12 mouse cellular contexts compared by ENCODE assay signal in the genomic region with DNA sequence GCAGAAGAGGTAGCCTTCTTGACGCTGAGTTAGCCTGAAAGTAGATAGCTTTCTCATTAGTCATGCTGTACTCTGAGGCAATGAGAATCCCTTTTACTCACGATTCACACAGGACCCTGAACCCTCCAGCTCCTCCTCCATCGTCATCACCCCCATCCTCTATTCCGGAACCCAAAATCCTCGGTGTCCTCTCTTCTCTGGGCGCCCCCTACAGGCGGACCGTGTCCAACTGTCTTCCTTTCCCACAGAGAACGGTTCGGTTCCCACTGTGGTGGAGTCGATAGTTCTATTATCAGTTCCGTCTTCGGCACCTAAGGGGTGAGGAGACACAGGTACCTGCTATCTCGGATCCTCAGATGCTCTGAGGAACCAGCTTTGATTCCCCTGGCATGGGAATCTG.
DNase-seq lines count a peak whose midpoint lies in the region; ATAC-seq and TF ChIP-seq lines count a peak whose summit lies in the region.
"Had no signal": no experiment of that assay in that cellular context is flagged by ENCODE, and none has a peak within 500 bp of the region (broad histone marks: within the 10 kb centered on the region; RNA-seq: fewer than 3 reads in every experiment).

No protein-coding gene starts in this region.

- no peak for TF ChIP-seq EP300 in MEL (IDR thresholded peaks at IDR 0.05; ENCODE audit: low read depth in 1 of 2, low read length in 2 of 2)

- DNase-seq in liver, result peak; percentile 33
- no peak for DNase-seq in liver, embryonic 11.5 days (ENCODE audit: low spot score)
- DNase-seq in MEL (ENCODE audit: low read depth, low spot score), result peak; percentile 17
- peak; percentile 16 to 58 for DNase-seq in thymus, postnatal 10 days (ENCODE audit: low spot score in 2 of 2)
- no peak for DNase-seq in right cerebral cortex, postnatal 10 days (ENCODE audit: low spot score in 2 of 2)
- no peak for DNase-seq in urinary bladder, postnatal 10 days (ENCODE audit: low spot score)
- DNase-seq in midbrain, postnatal 0 days (ENCODE audit: low spot score), result no peak
- DNase-seq: gastrocnemius, postnatal 36 days had no signal

- H3K27ac ChIP-seq in liver, embryonic 11.5 days (ENCODE audit: low read depth, low read length), result no peak overlapping the region
- no peak overlapping the region for H3K27ac ChIP-seq in MEL (ENCODE audit: control insufficient read depth, low read depth, low read length)
- H3K27ac ChIP-seq in liver, embryonic 12.5 days, result no peak overlapping the region
- H3K27ac ChIP-seq in midbrain, postnatal 0 days (ENCODE audit: low read depth, low read length), result no peak overlapping the region
- H3K27ac ChIP-seq: embryonic facial prominence, embryonic 13.5 days; limb, embryonic 12.5 days had no signal

- WGBS in liver, embryonic 11.5 days, result 54% methylated on average over 14 of the region's 14 CpGs
- 47% methylated on average over 14 of the region's 14 CpGs for WGBS in liver, embryonic 12.5 days (ENCODE audit: insufficient replicate concordance)
- WGBS in midbrain, postnatal 0 days, result 66% methylated on average over 14 of the region's 14 CpGs

- no peaks in the 10 kb centered on the region for H3K4me1 ChIP-seq in liver, embryonic 11.5 days (replicated peaks; ENCODE audit: control insufficient read depth, insufficient read depth, low read length)
- no peaks in the 10 kb centered on the region for H3K4me1 ChIP-seq in MEL (ENCODE audit: control insufficient read depth in 1 of 2, insufficient read depth in 2 of 2, low read length in 2 of 2)
- H3K4me1 ChIP-seq in liver, embryonic 12.5 days, result no peaks in the 10 kb centered on the region
- H3K4me1 ChIP-seq in midbrain, postnatal 0 days (ENCODE audit: insufficient read depth, low read length), result no peaks in the 10 kb centered on the region
- H3K4me1 ChIP-seq: embryonic facial prominence, embryonic 13.5 days; limb, embryonic 12.5 days had no signal

- H3K9ac ChIP-seq in liver, embryonic 11.5 days (ENCODE audit: low read depth, low read length), result no peak overlapping the region
- H3K9ac ChIP-seq in MEL (ENCODE audit: control insufficient read depth, low read depth, low read length, poor library complexity, severe bottlenecking), result no peak overlapping the region
- H3K9ac ChIP-seq in liver, embryonic 12.5 days, result no peak overlapping the region
- H3K9ac ChIP-seq in midbrain, postnatal 0 days (replicated peaks; ENCODE audit: low read length, poor library complexity, severe bottlenecking), result no peak overlapping the region
- H3K9ac ChIP-seq: embryonic facial prominence, embryonic 13.5 days; limb, embryonic 12.5 days had no signal

- no peak overlapping the region for H3K4me2 ChIP-seq in liver, embryonic 11.5 days
- no peak overlapping the region for H3K4me2 ChIP-seq in liver, embryonic 12.5 days
- no peak overlapping the region for H3K4me2 ChIP-seq in midbrain, postnatal 0 days (ENCODE audit: low read depth, low read length, poor library complexity, severe bottlenecking)
- H3K4me2 ChIP-seq: embryonic facial prominence, embryonic 13.5 days; limb, embryonic 12.5 days had no signal

- H3K36me3 ChIP-seq in liver, embryonic 11.5 days (ENCODE audit: control insufficient read depth, insufficient read depth, low read length), result no peaks in the 10 kb centered on the region
- no peaks in the 10 kb centered on the region for H3K36me3 ChIP-seq in MEL (ENCODE audit: control insufficient read depth in 1 of 2, insufficient read depth in 2 of 2, low read length in 2 of 2)
- H3K36me3 ChIP-seq in liver, embryonic 12.5 days, result no peaks in the 10 kb centered on the region
- H3K36me3 ChIP-seq in midbrain, postnatal 0 days (ENCODE audit: insufficient read depth, low read length), result no peaks in the 10 kb centered on the region
- H3K36me3 ChIP-seq: embryonic facial prominence, embryonic 13.5 days; limb, embryonic 12.5 days had no signal

- no peak for ATAC-seq in liver, embryonic 11.5 days (replicated peaks; ENCODE audit: low FRiP score)
- ATAC-seq in liver, embryonic 12.5 days, result 0 out of 2 replicates have a peak, but pooled peaks have one; percentile 21
- no peak for ATAC-seq in midbrain, postnatal 0 days (ENCODE audit: low FRiP score)

- TF ChIP-seq RAD21 in MEL (IDR thresholded peaks at IDR 0.05; ENCODE audit: low read depth, low read length), result peak; percentile 42

- no peaks in the 10 kb centered on the region for H3K79me2 ChIP-seq in MEL (ENCODE audit: control insufficient read depth, insufficient read depth, low read length, poor library complexity)

- TF ChIP-seq CTCF in MEL (IDR thresholded peaks at IDR 0.05 in 2 of 3, conservative IDR thresholded peaks at IDR 0.05 in 1 of 3; ENCODE audit: control insufficient read depth in 1 of 3, insufficient read depth in 1 of 3, low read depth in 2 of 3, low read length in 3 of 3, poor library complexity in 1 of 3, severe bottlenecking in 1 of 3), result peak; percentile 49 to 77 (median 64)
- no peak for TF ChIP-seq CTCF in midbrain, postnatal 0 days (IDR thresholded peaks at IDR 0.05)

- no peak for TF ChIP-seq POLR2A in MEL (IDR thresholded peaks at IDR 0.05; ENCODE audit: control insufficient read depth in 1 of 2, insufficient read depth in 1 of 2, low read depth in 1 of 2, low read length in 2 of 2, poor library complexity in 1 of 2)

- H3K27me3 ChIP-seq in liver, embryonic 11.5 days (replicated peaks; ENCODE audit: control insufficient read depth, insufficient read depth, low read length), result no peaks in the 10 kb centered on the region
- H3K27me3 ChIP-seq in MEL (ENCODE audit: control insufficient read depth in 1 of 2, insufficient read depth in 2 of 2, low read length in 2 of 2), result peaks cover 1 to 2% of the 10 kb centered on the region in 2 experiments; a peak in 2 of 4 replicates
- H3K27me3 ChIP-seq in liver, embryonic 12.5 days (replicated peaks), result no peaks in the 10 kb centered on the region
- H3K27me3 ChIP-seq in midbrain, postnatal 0 days (ENCODE audit: insufficient read depth, low read length), result no peaks in the 10 kb centered on the region
- H3K27me3 ChIP-seq: embryonic facial prominence, embryonic 13.5 days; limb, embryonic 12.5 days had no signal

- H3K4me3 ChIP-seq in liver, embryonic 11.5 days (ENCODE audit: low read depth, low read length), result no peak overlapping the region
- no peak overlapping the region for H3K4me3 ChIP-seq in MEL (ENCODE audit: control insufficient read depth in 1 of 2, insufficient read depth in 1 of 2, low read depth in 2 of 2, low read length in 2 of 2)
- H3K4me3 ChIP-seq in liver, embryonic 12.5 days, result no peak overlapping the region
- H3K4me3 ChIP-seq in midbrain, postnatal 0 days (ENCODE audit: low read depth, low read length), result no peak overlapping the region
- H3K4me3 ChIP-seq: embryonic facial prominence, embryonic 13.5 days; limb, embryonic 12.5 days; myocyte had no signal

- H3K9me3 ChIP-seq in liver, embryonic 11.5 days (ENCODE audit: control insufficient read depth, low read length), result no peaks in the 10 kb centered on the region
- H3K9me3 ChIP-seq in MEL (replicated peaks; ENCODE audit: insufficient read depth, low read length), result no peaks in the 10 kb centered on the region
- H3K9me3 ChIP-seq in liver, embryonic 12.5 days (replicated peaks), result no peaks in the 10 kb centered on the region
- H3K9me3 ChIP-seq in midbrain, postnatal 0 days (ENCODE audit: low read length), result no peaks in the 10 kb centered on the region
- H3K9me3 ChIP-seq: embryonic facial prominence, embryonic 13.5 days; limb, embryonic 12.5 days had no signal

TF ChIP-seq in MEL, 35 proteins besides CTCF, POLR2A, EP300 and RAD21:
- peak; percentile 67 for TF ChIP-seq SMC3 (IDR thresholded peaks at IDR 0.05; ENCODE audit: low read depth, low read length)
- TF ChIP-seq E2F4 (IDR thresholded peaks at IDR 0.05; ENCODE audit: borderline replicate concordance, low read depth, low read length), result no peak
- TF ChIP-seq MAZ (IDR thresholded peaks at IDR 0.05; ENCODE audit: low read depth, low read length), result no peak
- TF ChIP-seq HCFC1 (IDR thresholded peaks at IDR 0.05; ENCODE audit: low read depth, low read length), result no peak
- peak; percentile 53 for TF ChIP-seq ZC3H11A (IDR thresholded peaks at IDR 0.05; ENCODE audit: low read depth, low read length)
- no peak for TF ChIP-seq MYB (IDR thresholded peaks at IDR 0.05; ENCODE audit: low read depth, low read length)
- no peak for TF ChIP-seq KAT2A (conservative IDR thresholded peaks at IDR 0.05; ENCODE audit: low read depth, low read length)
- TF ChIP-seq GABPA (IDR thresholded peaks at IDR 0.05; ENCODE audit: low read depth, low read length), result no peak

Comparison
In these comparisons a context has a peak if more than half of its experiments do, and no peak if none do; other contexts are left out.
1. DNase-seq: peak in liver (single experiment), MEL (single experiment) and thymus, postnatal 10 days (2 of 2); none in liver, embryonic 11.5 days (single experiment), right cerebral cortex, postnatal 10 days (0 of 2), urinary bladder, postnatal 10 days (single experiment) and midbrain, postnatal 0 days (single experiment).